Mouse (Mus musculus) brain, embryonic 14.5 days (tissue): Measurements from ENCODE around the gene Smyd4.

Experiments
- CTCF ChIP-seq: fragments of 200-500 bp; IDR thresholded peaks from 2 replicates; pipeline ENCODE4 v1.5.1; 2012; ENCODE audit warnings: inconsistent platforms, mild to moderate bottlenecking, moderate library complexity, borderline replicate concordance; ENCODE audit not compliant: insufficient read depth, insufficient read length; ENCODE audit errors: extremely low read depth
- POLR2A ChIP-seq: fragments of 200-500 bp; IDR thresholded peaks from 2 replicates; pipeline ENCODE4 v1.6.1; 2012; ENCODE audit warnings: mild to moderate bottlenecking, inconsistent platforms, borderline replicate concordance; ENCODE audit not compliant: poor library complexity, insufficient read depth, insufficient read length, severe bottlenecking; ENCODE audit errors: extremely low read depth

GRCm38 (mm10) chr11:75325969-75326311, 22.3 kb upstream of the Smyd4 start:
- TF ChIP-seq CTCF (no peak), POLR2A (no peak)
